Mouse (Mus musculus): ENCODE measurements at regions not wholly inside any gene's neighbourhood (a gene's known extent, or its start where the extent isn't known, plus 50 kb on each side); places are given as distances from the start of the nearest gene placed in this dataset.

DNA sequence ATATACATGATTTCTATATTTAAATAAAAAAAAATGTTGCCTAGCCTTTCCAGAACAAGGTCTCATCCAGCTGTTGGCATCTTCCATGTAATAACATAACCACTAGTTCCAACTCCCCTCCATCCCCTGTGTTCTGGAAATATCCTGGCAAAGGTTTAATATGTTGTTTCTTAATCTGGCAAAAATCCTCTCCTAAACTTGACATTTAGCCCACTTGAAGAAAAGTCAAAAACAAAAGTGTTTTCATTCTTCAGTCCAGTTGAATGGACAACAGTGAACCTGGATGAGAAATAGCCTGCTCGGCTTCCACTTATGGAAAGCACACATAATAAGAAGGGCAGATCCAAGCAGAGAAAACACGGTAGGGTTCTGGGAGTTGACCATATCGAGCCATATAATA, 393.1 kb upstream of the Acvr2a start:
- H3K36me3 ChIP-seq (replicated peaks; ENCODE audit: low read length) = no peaks in the 10 kb centered on the region
- no peaks in the 10 kb centered on the region for H3K4me1 ChIP-seq
- no peaks in the 10 kb centered on the region for H3K9me3 ChIP-seq
- TF ChIP-seq GATA1 (IDR thresholded peaks at IDR 0.05; ENCODE audit: borderline replicate concordance, low read length) = no peak
- no peak for TF ChIP-seq FLI1 (IDR thresholded peaks at IDR 0.05; ENCODE audit: low read length)
- H3K4me3 ChIP-seq (replicated peaks) = no peak overlapping the region
- no peaks in the 10 kb centered on the region for H3K27me3 ChIP-seq (replicated peaks)

DNA sequence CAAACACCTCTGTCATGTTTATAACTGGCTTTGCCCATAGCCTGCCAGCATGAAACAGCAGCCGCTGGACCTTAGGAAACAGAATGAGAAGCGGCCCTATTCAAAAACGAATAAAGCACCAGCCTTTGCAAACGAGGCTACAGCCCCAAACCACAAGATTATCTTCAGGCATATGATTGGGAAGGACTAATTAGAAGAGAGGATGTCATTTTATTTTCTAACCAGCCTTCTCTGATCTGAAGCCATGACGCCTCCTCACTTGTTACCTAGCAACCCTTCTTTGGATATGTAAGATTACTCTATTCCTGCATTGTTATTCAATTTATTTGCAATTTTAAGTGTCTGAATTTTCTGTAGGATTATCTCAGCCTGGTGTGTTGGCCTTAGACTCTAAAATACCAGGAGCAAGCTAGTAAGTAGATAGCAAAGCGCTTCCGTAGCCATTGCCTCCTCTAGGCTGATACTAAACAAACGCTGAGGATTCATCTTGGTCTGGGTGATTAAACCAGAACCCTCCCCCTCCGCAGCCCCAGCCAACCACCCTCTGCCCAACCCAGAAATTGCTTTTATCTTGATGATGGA, 390.0 kb upstream of the Acvr2a start:
- no peaks in the 10 kb centered on the region for H3K9me3 ChIP-seq
- H3K36me3 ChIP-seq (replicated peaks; ENCODE audit: low read length) = no peaks in the 10 kb centered on the region
- H3K27me3 ChIP-seq (replicated peaks) = no peaks in the 10 kb centered on the region
- TF ChIP-seq GATA1 (IDR thresholded peaks at IDR 0.05; ENCODE audit: borderline replicate concordance, low read length) (no peak), FLI1 (IDR thresholded peaks at IDR 0.05; ENCODE audit: low read length) (no peak)
- H3K4me1 ChIP-seq = no peaks in the 10 kb centered on the region
- H3K4me3 ChIP-seq (replicated peaks) = no peak overlapping the region

DNA sequence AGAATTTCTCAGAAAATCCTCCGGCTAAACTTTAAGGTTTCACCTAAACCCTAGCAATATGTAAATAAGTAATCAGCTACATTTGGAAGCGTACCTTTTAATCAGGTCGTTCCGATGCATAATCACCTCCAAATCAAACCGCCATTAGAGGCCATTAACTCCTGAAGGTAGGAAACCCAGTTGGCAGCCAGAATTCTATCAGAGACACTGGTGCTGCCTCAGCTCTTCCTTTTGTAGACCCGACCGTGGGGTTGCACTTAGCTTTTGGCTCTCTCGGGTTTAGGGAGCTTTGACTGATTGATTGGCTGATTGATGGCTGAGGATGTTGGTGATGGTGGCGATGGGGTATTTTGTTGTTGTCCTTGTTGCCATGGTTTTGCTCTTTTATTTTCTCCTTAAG, 389.3 kb upstream of the Acvr2a start:
- H3K4me3 ChIP-seq (replicated peaks) = no peak overlapping the region
- TF ChIP-seq FLI1 (IDR thresholded peaks at IDR 0.05; ENCODE audit: low read length) (no peak), GATA1 (IDR thresholded peaks at IDR 0.05; ENCODE audit: borderline replicate concordance, low read length) (no peak)
- H3K4me1 ChIP-seq = no peaks in the 10 kb centered on the region
- H3K27me3 ChIP-seq (replicated peaks) = no peaks in the 10 kb centered on the region
- no peaks in the 10 kb centered on the region for H3K36me3 ChIP-seq (replicated peaks; ENCODE audit: low read length)
- H3K9me3 ChIP-seq = no peaks in the 10 kb centered on the region

DNA sequence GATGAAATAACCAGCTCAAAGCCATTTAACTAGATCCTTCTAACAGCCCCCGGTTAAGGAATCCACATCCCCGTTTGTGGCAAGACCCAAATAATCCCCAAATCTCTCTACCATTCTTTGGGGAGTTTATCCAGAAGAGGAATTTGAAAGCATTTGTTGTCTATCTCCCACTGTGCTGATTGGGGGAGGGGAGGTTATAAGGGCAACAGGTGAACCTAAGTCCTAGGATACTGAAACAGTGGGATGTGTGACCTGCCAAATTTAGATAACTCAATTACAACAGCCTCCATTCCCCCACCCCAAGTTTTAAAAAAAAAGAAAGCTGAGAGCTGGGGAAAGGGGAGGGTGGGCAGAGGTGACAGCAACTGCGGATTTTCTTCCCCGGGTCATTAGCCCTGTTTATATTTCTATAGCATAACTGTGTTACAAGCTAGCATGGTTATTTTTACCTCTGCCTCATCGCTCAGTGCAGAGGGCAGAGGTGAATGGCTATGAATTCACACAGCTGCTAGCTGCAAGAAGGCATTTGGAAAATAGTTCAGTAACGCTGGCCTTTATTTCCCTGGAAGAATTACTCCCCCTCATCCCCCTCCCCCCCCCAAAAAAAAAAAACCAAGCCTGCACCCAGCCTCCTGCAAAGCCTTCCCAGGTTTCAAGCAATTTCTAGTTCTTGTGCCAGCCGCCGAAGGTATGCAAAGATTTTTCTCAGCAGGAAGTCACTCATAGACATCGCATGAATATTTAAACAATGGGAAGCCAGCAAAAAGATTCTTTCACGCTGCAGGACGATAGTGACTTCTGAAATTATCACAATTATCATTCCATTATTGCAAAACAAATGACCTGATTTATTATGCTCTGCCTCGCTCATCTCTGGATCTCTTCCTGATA, 388.5 kb upstream of the Acvr2a start:
- no peaks in the 10 kb centered on the region for H3K27me3 ChIP-seq (replicated peaks)
- no peaks in the 10 kb centered on the region for H3K36me3 ChIP-seq (replicated peaks; ENCODE audit: low read length)
- H3K4me3 ChIP-seq (replicated peaks) = no peak overlapping the region
- no peaks in the 10 kb centered on the region for H3K9me3 ChIP-seq
- no peaks in the 10 kb centered on the region for H3K4me1 ChIP-seq
- TF ChIP-seq FLI1 (IDR thresholded peaks at IDR 0.05; ENCODE audit: low read length) (no peak), GATA1 (IDR thresholded peaks at IDR 0.05; ENCODE audit: borderline replicate concordance, low read length) (no peak)

DNA sequence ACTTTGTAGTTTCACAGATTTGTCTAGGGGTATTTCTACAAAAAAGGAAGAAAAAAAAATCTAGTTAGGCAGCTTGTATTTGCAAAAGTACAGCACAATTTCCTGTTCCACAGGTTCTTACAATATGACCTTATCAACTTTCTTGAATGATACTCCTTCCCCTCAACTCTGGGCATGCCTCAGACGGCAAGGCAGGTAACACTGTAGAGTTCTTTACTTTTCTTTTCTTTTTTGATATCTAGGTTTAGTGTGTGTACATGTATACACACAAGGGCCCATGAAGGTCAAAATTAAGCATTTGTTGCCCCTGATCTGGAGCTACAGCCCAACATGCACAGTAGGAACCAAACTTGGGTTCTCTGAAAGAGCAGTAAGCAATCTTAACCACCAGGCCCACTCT, 381.4 kb upstream of the Acvr2a start:
- Histone ChIP-seq H3K4me1 (no peaks in the 10 kb centered on the region), H3K36me3 (replicated peaks; ENCODE audit: low read length) (no peaks in the 10 kb centered on the region), H3K4me3 (replicated peaks) (no peak overlapping the region), H3K9me3 (no peaks in the 10 kb centered on the region), H3K27me3 (replicated peaks) (no peaks in the 10 kb centered on the region)
- TF ChIP-seq FLI1 (IDR thresholded peaks at IDR 0.05; ENCODE audit: low read length) (no peak), GATA1 (IDR thresholded peaks at IDR 0.05; ENCODE audit: borderline replicate concordance, low read length) (no peak)

DNA sequence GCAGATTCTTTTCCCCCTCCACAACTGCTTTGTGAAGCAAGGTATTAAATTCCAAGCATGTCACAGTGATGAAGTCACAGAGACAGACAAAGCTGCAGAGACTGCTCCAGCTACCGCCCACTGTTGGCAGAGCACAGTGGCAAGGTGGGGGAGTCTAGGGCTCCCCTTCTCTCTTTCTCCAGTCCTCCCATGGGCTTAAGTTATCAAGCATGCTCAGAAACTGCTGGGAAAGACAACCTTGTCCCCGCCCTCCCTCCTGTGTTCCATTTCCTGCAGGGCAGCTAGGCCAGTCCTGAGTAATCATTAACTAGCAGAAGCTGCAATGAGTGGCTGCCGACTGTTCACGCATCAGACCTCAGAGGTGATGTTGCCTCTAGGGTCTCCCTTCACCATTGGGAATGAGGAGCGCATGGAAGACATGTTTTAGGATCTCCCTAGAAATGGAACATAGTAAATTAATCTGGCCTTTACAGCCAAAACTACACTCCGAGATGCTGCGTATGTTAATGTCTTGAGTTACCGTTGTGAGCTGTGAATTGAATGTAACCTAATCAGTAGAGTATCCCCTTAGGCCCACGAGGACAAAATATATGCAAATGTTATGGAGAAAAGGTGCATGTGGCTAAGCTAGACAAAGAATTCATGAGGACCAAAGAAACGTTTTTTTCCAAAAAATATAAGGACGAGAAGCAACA, 372.5 kb upstream of the Acvr2a start:
- no peaks in the 10 kb centered on the region for H3K27me3 ChIP-seq (replicated peaks)
- H3K4me3 ChIP-seq (replicated peaks) = no peak overlapping the region
- no peaks in the 10 kb centered on the region for H3K4me1 ChIP-seq
- no peaks in the 10 kb centered on the region for H3K36me3 ChIP-seq (replicated peaks; ENCODE audit: low read length)
- TF ChIP-seq FLI1 (IDR thresholded peaks at IDR 0.05; ENCODE audit: low read length) (no peak), GATA1 (IDR thresholded peaks at IDR 0.05; ENCODE audit: borderline replicate concordance, low read length) (no peak)
- H3K9me3 ChIP-seq = peaks cover 4% of the 10 kb centered on the region; the same call in 1 of the 2 replicates

DNA sequence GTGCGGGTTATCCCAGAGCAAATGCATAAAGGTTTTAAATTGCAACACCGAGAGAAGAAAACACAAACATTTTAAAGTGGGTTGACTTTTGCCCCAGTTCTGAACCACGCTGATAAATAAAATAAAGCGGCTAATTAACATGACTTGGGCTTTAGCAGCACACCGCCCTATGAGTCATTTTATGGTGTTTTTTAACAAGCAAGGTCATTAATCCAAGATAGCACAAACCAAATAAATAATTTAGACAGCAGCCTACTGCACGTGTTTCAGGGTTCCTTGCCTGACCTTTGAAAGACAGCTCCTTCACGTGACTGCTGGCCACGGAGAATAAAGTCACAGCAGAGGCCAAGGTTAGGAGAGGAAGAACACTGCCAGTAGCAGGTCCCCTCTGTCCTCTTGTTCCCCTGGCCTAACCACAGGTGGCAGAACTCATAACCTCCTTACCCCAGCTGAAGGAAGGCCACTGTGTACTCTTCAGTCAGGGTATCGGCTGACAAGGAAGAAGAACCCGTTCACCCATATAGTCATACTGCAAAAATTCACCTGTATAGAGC, 371.8 kb upstream of the Acvr2a start:
- no peak for TF ChIP-seq GATA1 (IDR thresholded peaks at IDR 0.05; ENCODE audit: borderline replicate concordance, low read length)
- no peak for TF ChIP-seq FLI1 (IDR thresholded peaks at IDR 0.05; ENCODE audit: low read length)
- Histone ChIP-seq H3K27me3 (replicated peaks) (no peaks in the 10 kb centered on the region), H3K9me3 (peaks cover 4% of the 10 kb centered on the region; the same call in 1 of the 2 replicates), H3K4me3 (replicated peaks) (no peak overlapping the region), H3K36me3 (replicated peaks; ENCODE audit: low read length) (no peaks in the 10 kb centered on the region), H3K4me1 (no peaks in the 10 kb centered on the region)

DNA sequence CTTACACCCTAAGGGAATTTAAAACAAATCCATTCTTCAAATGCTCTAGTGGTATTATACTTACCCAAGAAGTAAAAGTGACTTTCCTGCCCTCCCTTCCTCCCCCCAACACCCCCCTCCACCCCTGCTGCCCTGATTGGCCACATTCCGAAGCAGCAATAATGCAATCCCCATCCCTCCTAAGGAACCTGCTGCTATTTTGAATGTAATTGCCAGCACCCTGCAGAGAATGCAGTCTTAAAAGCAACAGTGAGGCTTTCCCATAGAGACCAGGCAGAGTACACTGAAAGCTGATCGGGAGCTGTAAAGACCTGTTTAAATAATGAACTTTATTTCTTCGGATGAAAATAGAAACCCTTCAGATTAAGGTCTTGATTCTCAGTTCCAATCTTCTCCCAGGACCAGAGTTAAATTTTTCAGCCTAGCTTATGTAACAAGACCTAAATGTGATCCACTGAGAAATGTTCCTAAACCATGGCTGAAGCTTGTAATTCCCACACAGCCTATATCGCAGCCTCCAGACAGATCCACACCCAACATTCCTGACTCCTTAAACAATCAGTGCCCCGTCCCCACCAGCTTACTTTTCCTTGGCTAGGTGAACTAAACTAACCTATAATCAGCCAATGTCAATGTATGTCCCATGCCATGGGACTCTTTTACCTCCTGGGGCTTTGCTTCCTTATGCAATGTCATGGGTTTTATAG, 367.9 kb upstream of the Acvr2a start:
- no peaks in the 10 kb centered on the region for H3K36me3 ChIP-seq (replicated peaks; ENCODE audit: low read length)
- TF ChIP-seq FLI1 (IDR thresholded peaks at IDR 0.05; ENCODE audit: low read length) = no peak
- no peak for TF ChIP-seq GATA1 (IDR thresholded peaks at IDR 0.05; ENCODE audit: borderline replicate concordance, low read length)
- H3K4me1 ChIP-seq = no peaks in the 10 kb centered on the region
- H3K9me3 ChIP-seq = peaks cover 4% of the 10 kb centered on the region; the same call in 1 of the 2 replicates
- H3K27me3 ChIP-seq (replicated peaks) = no peaks in the 10 kb centered on the region
- no peak overlapping the region for H3K4me3 ChIP-seq (replicated peaks)

DNA sequence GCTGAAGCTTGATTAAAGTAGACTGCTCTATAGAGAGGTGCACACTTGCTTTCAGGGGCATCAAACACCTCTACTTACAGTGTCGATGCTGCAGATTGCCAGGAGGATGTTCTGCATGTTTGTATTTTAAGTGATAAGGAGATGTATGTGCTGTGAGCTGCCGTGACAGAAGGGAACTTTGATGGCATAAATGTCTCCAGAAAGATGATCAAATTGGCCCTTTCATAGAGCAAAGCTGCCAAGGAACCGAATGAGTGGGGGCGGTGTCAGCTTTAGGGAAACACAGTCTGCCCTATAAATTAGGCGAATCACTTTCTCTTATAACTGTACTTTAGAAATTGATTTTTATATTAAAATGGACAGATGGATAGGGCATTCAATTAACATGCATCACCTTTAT, 367.3 kb upstream of the Acvr2a start:
- H3K27me3 ChIP-seq (replicated peaks) = no peaks in the 10 kb centered on the region
- H3K9me3 ChIP-seq = no peaks in the 10 kb centered on the region
- H3K36me3 ChIP-seq (replicated peaks; ENCODE audit: low read length) = no peaks in the 10 kb centered on the region
- H3K4me3 ChIP-seq (replicated peaks) = no peak overlapping the region
- no peak for TF ChIP-seq GATA1 (IDR thresholded peaks at IDR 0.05; ENCODE audit: borderline replicate concordance, low read length)
- no peak for TF ChIP-seq FLI1 (IDR thresholded peaks at IDR 0.05; ENCODE audit: low read length)
- H3K4me1 ChIP-seq = no peaks in the 10 kb centered on the region
